Mouse (Mus musculus): ENCODE data around the gene Tns4. TPM values are rescaled to one million over a fixed set of nuclear protein-coding genes. Genes with fewer than 3 reads are reported as not detected.

The Tns4 gene
- polyA plus RNA-seq, 1 experiment: 0.11 TPM

DNA sequence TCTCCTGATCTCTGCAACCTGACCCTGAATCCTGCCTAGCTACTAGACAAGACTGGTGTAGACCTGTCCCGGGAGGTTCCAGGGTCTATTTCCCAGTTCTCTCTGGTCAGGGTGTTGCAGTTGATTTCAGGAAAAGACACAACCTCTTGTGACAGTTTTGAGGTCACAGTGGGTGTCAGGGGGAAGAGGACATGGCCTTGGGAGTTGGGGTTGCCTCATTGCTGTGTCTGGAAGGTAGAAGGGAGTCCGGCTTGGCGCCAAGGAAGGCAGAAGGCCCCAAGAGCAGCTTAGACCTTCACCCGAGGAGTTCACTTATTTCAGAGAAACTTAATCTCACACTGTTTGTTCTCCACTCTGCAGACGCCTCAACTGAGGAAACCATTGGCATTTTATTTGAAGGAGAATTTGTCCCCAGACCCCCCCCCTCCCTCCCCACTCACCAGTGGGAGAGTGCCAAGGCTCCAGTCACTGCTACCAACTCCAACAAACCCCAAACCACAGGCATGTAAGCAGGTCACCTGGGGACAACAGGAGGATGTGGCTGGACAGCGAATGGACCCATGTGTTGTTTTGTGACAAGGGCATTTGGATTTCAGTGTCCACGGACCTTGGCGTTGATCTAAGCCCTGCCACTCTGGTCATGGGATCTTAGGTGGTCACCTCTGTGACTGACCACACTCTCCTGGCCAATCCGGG, 13.6 kb upstream of the Tns4 start:
- no peak overlapping the region for H3K4me3 ChIP-seq
- TF ChIP-seq SRF (IDR thresholded peaks at IDR 0.05; ENCODE audit: control insufficient read depth, insufficient read length, low read depth) (no peak), MYOD1 (IDR thresholded peaks at IDR 0.05; ENCODE audit: control insufficient read depth in 1 of 3, insufficient read length in 2 of 3, low read depth in 2 of 3) (peak in 1 of 3 experiments; percentile 26), CEBPB (IDR thresholded peaks at IDR 0.05; ENCODE audit: insufficient read depth, poor library complexity, severe bottlenecking) (no peak), MYOG (IDR thresholded peaks at IDR 0.05; ENCODE audit: control insufficient read depth in 1 of 3, insufficient read depth in 1 of 3, insufficient read length in 2 of 3, low read depth in 2 of 3) (peak in 1 of 3 experiments; percentile 50)
- H3K4me2 ChIP-seq (ENCODE audit: low read depth): no peak overlapping the region
- H3ac ChIP-seq (ENCODE audit: control insufficient read depth, insufficient read length): no peak overlapping the region
- H3K79me2 ChIP-seq (ENCODE audit: control insufficient read depth, insufficient read depth): no peaks in the 10 kb centered on the region
- H3K27me3 ChIP-seq (ENCODE audit: control insufficient read depth, insufficient read depth, insufficient read length): no peaks in the 10 kb centered on the region
- H3K36me3 ChIP-seq (ENCODE audit: control insufficient read depth, insufficient read depth): no peaks in the 10 kb centered on the region

DNA sequence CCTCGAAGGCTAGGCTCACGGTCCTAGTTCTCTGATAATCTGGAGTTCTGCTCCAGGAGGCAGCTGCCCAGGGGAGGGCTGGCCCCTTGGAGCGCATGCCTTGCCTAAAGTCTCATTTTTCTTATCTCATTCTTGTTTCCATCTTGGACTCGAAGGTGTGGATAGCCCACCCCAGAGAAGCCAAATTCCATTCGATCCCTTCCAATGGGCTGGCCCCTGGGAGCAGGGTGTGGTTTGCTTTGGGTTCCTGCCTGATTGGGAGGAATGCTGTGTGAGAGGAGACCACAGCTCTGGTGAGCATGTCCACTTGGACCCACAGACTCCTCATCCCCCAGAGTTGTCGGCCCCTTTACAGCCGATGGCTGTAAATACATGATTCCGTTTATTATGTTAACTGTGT, 12.6 kb upstream of the Tns4 start:
- no peak overlapping the region for H3K4me3 ChIP-seq
- no peak overlapping the region for H3K4me2 ChIP-seq (ENCODE audit: low read depth)
- peak in 1 of 3 experiments; percentile 20 for TF ChIP-seq MYOG (IDR thresholded peaks at IDR 0.05; ENCODE audit: control insufficient read depth in 1 of 3, insufficient read depth in 1 of 3, insufficient read length in 2 of 3, low read depth in 2 of 3)
- no peak for TF ChIP-seq POLR2A (IDR thresholded peaks at IDR 0.05; ENCODE audit: insufficient read length, low read depth)
- no peaks in the 10 kb centered on the region for H3K36me3 ChIP-seq (ENCODE audit: control insufficient read depth, insufficient read depth)
- no peaks in the 10 kb centered on the region for H3K27me3 ChIP-seq (ENCODE audit: control insufficient read depth, insufficient read depth, insufficient read length)
- H3ac ChIP-seq (ENCODE audit: control insufficient read depth, insufficient read length): no peak overlapping the region
- H3K79me2 ChIP-seq (ENCODE audit: control insufficient read depth, insufficient read depth): no peaks in the 10 kb centered on the region

DNA sequence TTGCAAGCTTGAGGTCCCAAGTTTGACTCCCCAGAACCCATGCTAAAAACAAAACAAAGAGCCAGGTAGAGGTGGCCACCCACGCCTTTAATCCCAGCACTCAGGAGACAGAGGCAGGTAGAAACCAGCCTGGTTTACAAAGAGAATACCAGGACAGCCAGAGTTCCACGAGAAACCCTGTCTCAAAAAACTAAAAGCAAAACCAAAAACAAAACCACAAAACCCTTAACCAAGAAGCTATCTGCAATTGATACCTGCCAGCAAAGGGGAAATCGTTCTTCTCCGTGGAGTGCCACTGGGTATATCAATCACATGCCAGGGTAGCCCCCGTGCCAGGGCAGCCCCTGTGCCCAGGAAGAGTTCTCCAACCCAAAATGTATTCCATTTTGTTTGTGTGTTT, 11.1 kb upstream of the Tns4 start:
- no peak overlapping the region for H3K4me2 ChIP-seq (ENCODE audit: low read depth)
- H3K79me2 ChIP-seq (ENCODE audit: control insufficient read depth, insufficient read depth): no peaks in the 10 kb centered on the region
- H3ac ChIP-seq (ENCODE audit: control insufficient read depth, insufficient read length): no peak overlapping the region
- H3K27me3 ChIP-seq (ENCODE audit: control insufficient read depth, insufficient read depth, insufficient read length): no peaks in the 10 kb centered on the region
- no peak for TF ChIP-seq MAX (IDR thresholded peaks at IDR 0.05; ENCODE audit: low read depth)
- no peak for TF ChIP-seq TCF3 (IDR thresholded peaks at IDR 0.05; ENCODE audit: insufficient read length, low read depth)
- H3K4me3 ChIP-seq: no peak overlapping the region
- no peaks in the 10 kb centered on the region for H3K36me3 ChIP-seq (ENCODE audit: control insufficient read depth, insufficient read depth)

GRCm38 (mm10) chr11:99099516-99099915, 10.4 kb upstream of the Tns4 start:
- Histone ChIP-seq H3K79me2 (ENCODE audit: control insufficient read depth, insufficient read depth) (no peaks in the 10 kb centered on the region), H3K4me3 (no peak overlapping the region), H3K36me3 (ENCODE audit: control insufficient read depth, insufficient read depth) (no peaks in the 10 kb centered on the region), H3K27me3 (ENCODE audit: control insufficient read depth, insufficient read depth, insufficient read length) (no peaks in the 10 kb centered on the region), H3ac (ENCODE audit: control insufficient read depth, insufficient read length) (no peak overlapping the region), H3K4me2 (ENCODE audit: low read depth) (no peak overlapping the region)
- no peak for TF ChIP-seq MAX (IDR thresholded peaks at IDR 0.05; ENCODE audit: low read depth)
- no peak for TF ChIP-seq SRF (IDR thresholded peaks at IDR 0.05; ENCODE audit: control insufficient read depth, insufficient read length, low read depth)
- TF ChIP-seq CEBPB (IDR thresholded peaks at IDR 0.05; ENCODE audit: insufficient read depth, poor library complexity, severe bottlenecking): no peak
- no peak for TF ChIP-seq REST (IDR thresholded peaks at IDR 0.05; ENCODE audit: insufficient read depth, insufficient read length)
- TF ChIP-seq USF1 (IDR thresholded peaks at IDR 0.05; ENCODE audit: low read depth): no peak
- no peak for TF ChIP-seq TCF12 (IDR thresholded peaks at IDR 0.05; ENCODE audit: insufficient read depth, poor library complexity, severe bottlenecking)
- no peak for TF ChIP-seq MYOG (IDR thresholded peaks at IDR 0.05; ENCODE audit: control insufficient read depth in 1 of 3, insufficient read depth in 1 of 3, insufficient read length in 2 of 3, low read depth in 2 of 3)
- no peak for TF ChIP-seq TCF3 (IDR thresholded peaks at IDR 0.05; ENCODE audit: insufficient read length, low read depth)

- no peaks in the 10 kb centered on the region for H3K79me2 ChIP-seq (ENCODE audit: control insufficient read depth, insufficient read depth)
- H3K27me3 ChIP-seq (ENCODE audit: control insufficient read depth, insufficient read depth, insufficient read length): no peaks in the 10 kb centered on the region
- TF ChIP-seq TCF3 (IDR thresholded peaks at IDR 0.05; ENCODE audit: insufficient read length, low read depth) (no peak), MAX (IDR thresholded peaks at IDR 0.05; ENCODE audit: low read depth) (no peak), REST (IDR thresholded peaks at IDR 0.05; ENCODE audit: insufficient read depth, insufficient read length) (no peak), USF1 (IDR thresholded peaks at IDR 0.05; ENCODE audit: low read depth) (no peak), POLR2AphosphoS2 (IDR thresholded peaks at IDR 0.05; ENCODE audit: insufficient read length, low read depth) (no peak), TCF12 (IDR thresholded peaks at IDR 0.05; ENCODE audit: insufficient read depth, poor library complexity, severe bottlenecking) (no peak), MYOG (IDR thresholded peaks at IDR 0.05; ENCODE audit: control insufficient read depth in 1 of 3, insufficient read depth in 1 of 3, insufficient read length in 2 of 3, low read depth in 2 of 3) (no peak), SRF (IDR thresholded peaks at IDR 0.05; ENCODE audit: control insufficient read depth, insufficient read length, low read depth) (no peak), E2F4 (IDR thresholded peaks at IDR 0.05; ENCODE audit: insufficient read depth) (no peak), POLR2A (IDR thresholded peaks at IDR 0.05; ENCODE audit: insufficient read length, low read depth) (no peak), CEBPB (IDR thresholded peaks at IDR 0.05; ENCODE audit: insufficient read depth, poor library complexity, severe bottlenecking) (no peak), MYOD1 (IDR thresholded peaks at IDR 0.05; ENCODE audit: control insufficient read depth in 1 of 3, insufficient read length in 2 of 3, low read depth in 2 of 3) (no peak)
- no peak overlapping the region for H3K4me2 ChIP-seq (ENCODE audit: low read depth)
- no peak overlapping the region for H3K4me3 ChIP-seq
- no peaks in the 10 kb centered on the region for H3K36me3 ChIP-seq (ENCODE audit: control insufficient read depth, insufficient read depth)
- H3ac ChIP-seq (ENCODE audit: control insufficient read depth, insufficient read length): no peak overlapping the region
These were observed 9.8 kb upstream of the Tns4 start for GRCm38 (mm10) chr11:99098924-99099323.
